Comparison of ENCODE assay signal across 8 mouse cellular contexts in the genomic region with DNA sequence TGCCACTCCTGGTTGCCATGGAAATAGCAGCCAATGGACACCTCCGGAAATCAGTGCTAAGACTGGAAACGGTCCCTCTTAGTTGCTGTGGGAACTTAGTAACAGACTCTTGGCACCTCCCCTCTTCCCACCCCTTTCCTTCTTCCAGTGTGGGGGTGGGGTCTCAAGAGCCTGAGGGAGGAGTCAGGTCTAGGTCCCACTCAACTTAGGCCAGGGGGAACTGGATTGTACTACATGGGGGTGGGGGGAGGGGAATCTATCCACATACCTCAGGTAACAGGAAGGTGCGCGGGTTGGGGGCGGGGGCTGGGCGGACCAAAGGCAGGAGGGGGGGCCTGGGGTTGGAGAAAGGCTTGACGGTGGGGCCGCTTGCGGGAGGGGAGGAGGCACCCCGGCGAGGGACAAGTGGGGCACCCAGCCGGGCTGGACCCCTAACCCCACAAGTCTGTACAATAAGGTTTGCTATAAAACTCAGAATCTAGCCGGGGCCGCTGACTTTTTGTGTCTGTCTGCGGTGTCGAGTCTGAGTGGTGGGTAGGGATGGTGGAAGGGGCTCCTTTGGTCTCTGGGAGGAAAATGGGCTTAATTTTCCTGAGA. TPM values are rescaled to one million over a fixed set of nuclear protein-coding genes. Genes with fewer than 3 reads are reported as not detected.
A peak's percentile ranks its signal among the peaks of the same experiment; 100 is the strongest.
DNase-seq lines count a peak whose midpoint lies in the region; ATAC-seq lines count a peak whose summit lies in the region.

No protein-coding gene starts in this region.

- H3K9me3 ChIP-seq in limb, embryonic 11.5 days (ENCODE audit: control insufficient read depth, low read length), result no peaks in the 10 kb centered on the region
- no peaks in the 10 kb centered on the region for H3K9me3 ChIP-seq in midbrain, embryonic 13.5 days

- peak; percentile 88 for ATAC-seq in limb, embryonic 11.5 days (ENCODE audit: insufficient number of reproducible peaks, low FRiP score, low TSS enrichment, low read depth)
- peak; percentile 87 for ATAC-seq in midbrain, embryonic 13.5 days

- peaks cover 12% of the 10 kb centered on the region for H3K4me1 ChIP-seq in limb, embryonic 11.5 days (ENCODE audit: control insufficient read depth, insufficient read depth, low read length)
- peaks cover 31% of the 10 kb centered on the region for H3K4me1 ChIP-seq in midbrain, embryonic 13.5 days (replicated peaks)

- H3K4me3 ChIP-seq in limb, embryonic 11.5 days (ENCODE audit: low read depth, low read length), result peak overlapping the region; percentile 71
- peak overlapping the region; percentile 42 for H3K4me3 ChIP-seq in midbrain, embryonic 13.5 days (replicated peaks)

- WGBS in limb, embryonic 11.5 days, result under 1% methylated on average over 16 of the region's 16 CpGs
- 1% methylated on average over 16 of the region's 16 CpGs for WGBS in midbrain, embryonic 13.5 days

- H3K27me3 ChIP-seq in limb, embryonic 11.5 days (ENCODE audit: control insufficient read depth, insufficient read depth, low read length), result no peaks in the 10 kb centered on the region
- no peaks in the 10 kb centered on the region for H3K27me3 ChIP-seq in midbrain, embryonic 13.5 days

- peak overlapping the region; percentile 97 for H3K4me2 ChIP-seq in limb, embryonic 11.5 days (ENCODE audit: low read depth, severe bottlenecking)
- H3K4me2 ChIP-seq in midbrain, embryonic 13.5 days (replicated peaks), result peak overlapping the region; percentile 67

- peak overlapping the region; percentile 89 for H3K27ac ChIP-seq in limb, embryonic 11.5 days (replicated peaks; ENCODE audit: low read depth, low read length)
- peak overlapping the region; percentile 65 for H3K27ac ChIP-seq in midbrain, embryonic 13.5 days

- DNase-seq in 3134 (ENCODE audit: extremely low read depth, insufficient read length, low spot score), result peak; percentile 80
- DNase-seq in adrenal gland, postnatal 10 days, result peak; percentile 96
- peak; percentile 90 for DNase-seq in embryo, embryonic 9.5 days (ENCODE audit: extremely low spot score)
- peak; percentile 98 to 99 for DNase-seq in heart, adult 18-20 months
- DNase-seq in kidney, adult 18-20 months, result peak; percentile 96
- peak; percentile 91 for DNase-seq in limb, embryonic 11.5 days (ENCODE audit: low spot score)
- peak; percentile 59 to 74 for DNase-seq in spleen, postnatal 10 days (ENCODE audit: low spot score in 2 of 2)

- peak overlapping the region; percentile 55 for H3K9ac ChIP-seq in limb, embryonic 11.5 days (ENCODE audit: low read length)
- peak overlapping the region; percentile 73 for H3K9ac ChIP-seq in midbrain, embryonic 13.5 days (replicated peaks)

- peaks cover 11% of the 10 kb centered on the region for H3K36me3 ChIP-seq in limb, embryonic 11.5 days (ENCODE audit: control insufficient read depth, insufficient read depth, low read length)
- H3K36me3 ChIP-seq in midbrain, embryonic 13.5 days, result peaks cover 45% of the 10 kb centered on the region

RNA-seq across cellular contexts. Expression of gene Orai3, which starts 0.5 kb away (rescaled TPM):
- 10 to 100 TPM; 31.5 to 32.0 TPM for total RNA-seq in adrenal gland, postnatal 10 days (2021)
- 10 to 100 TPM; 20.5 to 26.4 TPM for total RNA-seq in heart, adult 18-20 months (2021)
- 11.7 and 12.3 TPM in 2 replicates for polyA plus RNA-seq in limb, embryonic 11.5 days (2014; fragmentation: Nextera tagmentation; extraction: Ambion mirVana)
- polyA plus RNA-seq in midbrain, embryonic 13.5 days (2015; fragmentation: Nextera tagmentation; extraction: Ambion mirVana), result 5.9 and 6.1 TPM in 2 replicates

RNA-seq across cellular contexts. Expression of gene Setd1a, which starts 7.4 kb away (rescaled TPM):
- 10 to 100 TPM; 35.9 to 46.6 TPM for total RNA-seq in adrenal gland, postnatal 10 days (2021)
- total RNA-seq in heart, adult 18-20 months (2021), result 10 to 100 TPM; 15.8 to 19.5 TPM
- polyA plus RNA-seq in limb, embryonic 11.5 days (2014; fragmentation: Nextera tagmentation; extraction: Ambion mirVana), result 31.5 and 38.0 TPM in 2 replicates
- 19.7 and 22.7 TPM in 2 replicates for polyA plus RNA-seq in midbrain, embryonic 13.5 days (2015; fragmentation: Nextera tagmentation; extraction: Ambion mirVana)

RNA-seq across cellular contexts. Expression of gene Gm49388, which starts 16.3 kb away (rescaled TPM):
- 1 to 10 TPM; 4.7 to 5.6 TPM for total RNA-seq in adrenal gland, postnatal 10 days (2021)
- total RNA-seq in heart, adult 18-20 months (2021), result 1 to 10 TPM; 2.5 to 2.6 TPM
- polyA plus RNA-seq in limb, embryonic 11.5 days (2014; fragmentation: Nextera tagmentation; extraction: Ambion mirVana), result not detected in 2 replicates
- not detected in 2 replicates for polyA plus RNA-seq in midbrain, embryonic 13.5 days (2015; fragmentation: Nextera tagmentation; extraction: Ambion mirVana)

RNA-seq across cellular contexts. Expression of gene Fbxl19, which starts 24.8 kb away (rescaled TPM):
- 10 to 100 TPM; 12.3 to 18.5 TPM for total RNA-seq in adrenal gland, postnatal 10 days (2021)
- 1 to 10 TPM; 3.3 to 4.0 TPM for total RNA-seq in heart, adult 18-20 months (2021)
- 9.8 and 10.9 TPM in 2 replicates for polyA plus RNA-seq in limb, embryonic 11.5 days (2014; fragmentation: Nextera tagmentation; extraction: Ambion mirVana)
- polyA plus RNA-seq in midbrain, embryonic 13.5 days (2015; fragmentation: Nextera tagmentation; extraction: Ambion mirVana), result 10.6 and 11.6 TPM in 2 replicates

RNA-seq across cellular contexts. Expression of gene Hsd3b7, which starts 31.3 kb away (rescaled TPM):
- 10 to 100 TPM; 57.1 to 73.1 TPM for total RNA-seq in adrenal gland, postnatal 10 days (2021)
- 10 to 100 TPM; 10.8 to 13.9 TPM for total RNA-seq in heart, adult 18-20 months (2021)
- polyA plus RNA-seq in limb, embryonic 11.5 days (2014; fragmentation: Nextera tagmentation; extraction: Ambion mirVana), result 7.0 and 8.0 TPM in 2 replicates
- polyA plus RNA-seq in midbrain, embryonic 13.5 days (2015; fragmentation: Nextera tagmentation; extraction: Ambion mirVana), result 8.6 and 9.2 TPM in 2 replicates

Comparison
In these comparisons a context has a peak if more than half of its experiments do, and no peak if none do; other contexts are left out.
1. Peak in every context shown above with its lines: DNase-seq, ATAC-seq, H3K4me3 ChIP-seq and H3K27ac ChIP-seq.